Mouse (Mus musculus): ENCODE results near the gene Smim6. TPM values are rescaled to one million over a fixed set of nuclear protein-coding genes. Genes with fewer than 3 reads are reported as not detected.

The Smim6 gene
- polyA plus RNA-seq, 1 experiment from 2014 or later: 1.1 TPM

DNA sequence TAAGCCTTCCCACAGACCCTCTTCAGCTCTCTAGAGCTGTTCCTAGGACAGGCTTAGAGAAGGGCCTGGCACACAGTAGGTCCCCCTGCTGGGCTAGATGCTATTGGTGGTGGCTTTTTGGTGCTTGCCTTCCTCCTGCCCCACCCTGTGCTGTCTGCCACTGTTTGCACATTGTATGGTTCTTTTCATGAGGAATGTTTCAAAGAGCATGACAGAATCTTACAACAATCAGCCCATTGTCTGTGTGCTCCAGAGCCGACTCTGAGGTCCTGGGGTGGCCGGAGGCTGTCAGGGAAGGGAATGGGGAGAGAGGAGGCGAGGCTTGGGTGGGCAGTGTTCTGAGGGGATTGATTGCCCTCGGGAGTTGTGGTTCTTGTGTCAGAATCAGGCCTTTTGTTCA lies 44.6 kb downstream of the Smim6 start:
- no peaks in the 10 kb centered on the region for H3K27me3 ChIP-seq (ENCODE audit: low read depth, poor library complexity, severe bottlenecking)
- H3K36me3 ChIP-seq: peaks cover 97% of the 10 kb centered on the region
- 70% methylated on average over 4 of the region's 4 CpGs for WGBS
- H3K27ac ChIP-seq: no peak overlapping the region
- peaks cover 11% of the 10 kb centered on the region; the same call in 1 of the 2 replicates for H3K4me1 ChIP-seq
- no peak for DNase-seq (ENCODE audit: low spot score)
- H3K9me3 ChIP-seq (replicated peaks): no peaks in the 10 kb centered on the region
- H3K4me3 ChIP-seq: no peak overlapping the region

DNA sequence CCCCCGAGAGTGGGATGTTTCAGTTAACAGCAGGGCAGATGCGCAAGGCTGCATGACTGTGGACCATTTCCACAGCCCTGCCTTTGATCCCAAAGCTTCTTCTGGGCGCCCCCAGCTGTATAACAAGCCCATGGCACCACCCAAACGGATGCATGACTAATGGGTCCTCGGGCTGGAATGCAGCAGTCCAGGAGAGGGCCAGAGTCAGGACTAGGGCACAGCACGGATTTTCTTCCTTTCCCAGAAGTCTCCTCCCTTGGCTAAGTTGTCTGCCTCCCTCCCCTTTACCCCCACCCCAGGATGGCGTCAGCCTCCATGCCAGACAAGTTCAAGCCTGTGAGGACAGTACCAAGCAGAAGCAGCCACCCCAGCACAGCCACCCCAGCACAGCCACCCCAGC lies 46.2 kb downstream of the Smim6 start:
- 72% methylated on average over 7 of the region's 7 CpGs for WGBS
- Histone ChIP-seq H3K4me1 (peaks cover 11% of the 10 kb centered on the region; the same call in 1 of the 2 replicates), H3K27ac (0 out of 2 replicates have a peak overlapping the region, but pooled peaks have one; percentile 1), H3K27me3 (ENCODE audit: low read depth, poor library complexity, severe bottlenecking) (no peaks in the 10 kb centered on the region), H3K9me3 (replicated peaks) (no peaks in the 10 kb centered on the region), H3K36me3 (peaks cover 97% of the 10 kb centered on the region), H3K4me3 (no peak overlapping the region)
- DNase-seq (ENCODE audit: low spot score): no peak

DNA sequence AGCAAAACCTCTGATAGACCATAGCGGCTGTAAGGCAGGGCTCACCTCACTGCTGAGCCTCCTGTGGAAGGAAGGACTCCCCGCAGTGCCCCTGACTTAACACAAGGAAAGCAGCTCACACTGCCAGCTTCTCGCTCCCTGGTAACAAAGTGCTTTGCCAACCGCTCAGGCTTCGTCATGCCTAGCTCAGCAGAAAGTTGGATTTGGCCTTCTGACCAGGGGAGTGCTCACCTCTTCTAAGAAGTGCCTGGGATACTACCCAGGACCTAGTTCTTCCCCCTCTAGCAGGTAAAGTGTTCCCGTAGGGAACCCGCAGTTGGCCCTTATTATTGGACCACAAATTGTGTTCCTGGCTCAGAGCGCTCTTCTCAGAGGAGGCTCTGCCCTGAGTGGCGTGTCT lies 47.2 kb downstream of the Smim6 start:
- Histone ChIP-seq H3K27me3 (ENCODE audit: low read depth, poor library complexity, severe bottlenecking) (no peaks in the 10 kb centered on the region), H3K36me3 (peaks cover 97% of the 10 kb centered on the region), H3K9me3 (replicated peaks) (no peaks in the 10 kb centered on the region), H3K27ac (no peak overlapping the region), H3K4me1 (peaks cover 11% of the 10 kb centered on the region; the same call in 1 of the 2 replicates), H3K4me3 (no peak overlapping the region)
- no peak for DNase-seq (ENCODE audit: low spot score)
- 95% methylated on average over 9 of the region's 9 CpGs for WGBS

DNA sequence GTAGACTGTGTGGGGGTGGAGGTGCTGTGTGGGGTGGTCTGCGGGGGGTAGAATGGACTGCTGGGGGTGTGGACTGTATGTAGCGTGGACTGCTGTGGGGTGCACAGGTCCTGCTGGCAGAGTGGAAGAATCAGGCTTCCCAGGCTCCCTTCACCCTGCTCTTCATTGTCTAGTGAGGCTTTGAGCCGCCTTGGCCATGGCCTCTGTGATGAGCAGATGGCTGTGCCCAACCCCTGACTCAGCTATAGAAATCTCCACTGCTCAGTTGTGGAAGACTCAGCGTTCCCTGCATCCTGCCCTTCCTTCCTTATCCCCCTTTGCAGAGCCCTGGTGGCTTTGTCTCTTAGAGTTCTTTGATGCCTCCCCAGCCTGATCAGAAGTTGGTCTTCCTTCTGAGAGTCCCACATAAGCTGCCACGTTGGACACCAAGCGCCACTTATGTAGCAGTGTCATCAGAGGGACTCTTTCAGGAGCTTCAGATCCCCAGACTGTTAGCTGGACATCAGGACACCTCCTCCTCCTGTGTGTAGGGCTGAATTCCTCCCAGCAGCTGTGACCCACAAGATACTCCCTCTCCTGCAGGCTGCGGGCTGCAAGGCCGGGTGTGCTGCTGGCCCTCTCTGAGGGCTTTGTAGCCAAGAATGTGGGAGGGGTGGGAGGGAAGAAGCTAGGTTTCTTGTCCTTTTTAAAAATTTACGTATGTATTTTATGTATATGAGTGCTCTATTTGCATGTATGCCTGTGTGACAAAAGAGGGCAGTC lies 51.0 kb downstream of the Smim6 start:
- DNase-seq (ENCODE audit: low spot score): no peak
- Histone ChIP-seq H3K27me3 (ENCODE audit: low read depth, poor library complexity, severe bottlenecking) (no peaks in the 10 kb centered on the region), H3K4me3 (no peak overlapping the region), H3K9me3 (replicated peaks) (no peaks in the 10 kb centered on the region), H3K27ac (no peak overlapping the region), H3K4me1 (no peaks in the 10 kb centered on the region), H3K36me3 (peaks cover 94% of the 10 kb centered on the region)
- 97% methylated on average over 9 of the region's 9 CpGs for WGBS

Other genes with a start within 250 kb of the Smim6 start
- 77.2 and 87.8 TPM in 2 replicates for gene Grb2, start 203.4 kb upstream of the Smim6 start, polyA plus RNA-seq (2016; fragmentation: Nextera tagmentation; extraction: Ambion mirVana)
- 30.6 and 37.7 TPM in 2 replicates for gene Tmem94, start 146.6 kb upstream of the Smim6 start, polyA plus RNA-seq (2016; fragmentation: Nextera tagmentation; extraction: Ambion mirVana)
- 18.1 and 18.9 TPM in 2 replicates for gene Caskin2, start 98.4 kb upstream of the Smim6 start, polyA plus RNA-seq (2016; fragmentation: Nextera tagmentation; extraction: Ambion mirVana)
- gene Tsen54, start 97.3 kb upstream of the Smim6 start, polyA plus RNA-seq (2016; fragmentation: Nextera tagmentation; extraction: Ambion mirVana): 42.5 and 48.8 TPM in 2 replicates
- 11.2 and 12.3 TPM in 2 replicates for gene Llgl2, start 88.0 kb upstream of the Smim6 start, polyA plus RNA-seq (2016; fragmentation: Nextera tagmentation; extraction: Ambion mirVana)
- 0.05 and 0.18 TPM in 2 replicates for gene Myo15b, start 53.6 kb upstream of the Smim6 start, polyA plus RNA-seq (2016; fragmentation: Nextera tagmentation; extraction: Ambion mirVana)
- 1.7 and 2.0 TPM in 2 replicates for gene Smim5, start 12.1 kb upstream of the Smim6 start, polyA plus RNA-seq (2016; fragmentation: Nextera tagmentation; extraction: Ambion mirVana)
- 47.9 and 52.2 TPM in 2 replicates for gene Sap30bp, start 21.3 kb downstream of the Smim6 start, polyA plus RNA-seq (2016; fragmentation: Nextera tagmentation; extraction: Ambion mirVana)
- 30.4 and 34.6 TPM in 2 replicates for gene Recql5, start 21.5 kb downstream of the Smim6 start, polyA plus RNA-seq (2016; fragmentation: Nextera tagmentation; extraction: Ambion mirVana)
- 0.90 and 1.6 TPM in 2 replicates for gene Itgb4, start 62.7 kb downstream of the Smim6 start, polyA plus RNA-seq (2016; fragmentation: Nextera tagmentation; extraction: Ambion mirVana)
- 243 and 283 TPM in 2 replicates for gene Galk1, start 100.7 kb downstream of the Smim6 start, polyA plus RNA-seq (2016; fragmentation: Nextera tagmentation; extraction: Ambion mirVana)
- gene H3f3b, start 115.9 kb downstream of the Smim6 start, polyA plus RNA-seq (2016; fragmentation: Nextera tagmentation; extraction: Ambion mirVana): 1,754 and 1,985 TPM in 2 replicates
- gene Unk, start 118.3 kb downstream of the Smim6 start, polyA plus RNA-seq (2016; fragmentation: Nextera tagmentation; extraction: Ambion mirVana): 46.1 and 53.2 TPM in 2 replicates
- gene Unc13d, start 165.9 kb downstream of the Smim6 start, polyA plus RNA-seq (2016; fragmentation: Nextera tagmentation; extraction: Ambion mirVana): 2.4 and 3.7 TPM in 2 replicates
- gene Wbp2, start 175.0 kb downstream of the Smim6 start, polyA plus RNA-seq (2016; fragmentation: Nextera tagmentation; extraction: Ambion mirVana): 54.8 and 56.9 TPM in 2 replicates
- 3.2 and 4.9 TPM in 2 replicates for gene Trim47, start 215.2 kb downstream of the Smim6 start, polyA plus RNA-seq (2016; fragmentation: Nextera tagmentation; extraction: Ambion mirVana)
- gene Trim65, start 219.1 kb downstream of the Smim6 start, polyA plus RNA-seq (2016; fragmentation: Nextera tagmentation; extraction: Ambion mirVana): 1.9 and 2.1 TPM in 2 replicates
- 116 and 118 TPM in 2 replicates for gene Mrpl38, start 226.9 kb downstream of the Smim6 start, polyA plus RNA-seq (2016; fragmentation: Nextera tagmentation; extraction: Ambion mirVana)